Mouse (Mus musculus) gastrocnemius, adult 8-10 months (tissue): ENCODE measurements at regions not wholly inside any gene's neighbourhood (a gene's known extent, or its start where the extent isn't known, plus 50 kb on each side); places are given as distances from the start of the nearest gene placed in this dataset.
A peak's percentile ranks its signal among the peaks of the same experiment; 100 is the strongest.

ENCODE experiments used
- DNase-seq, 2 experiments: peaks; one replicate each; pipeline ENCODE4 v3.0.0; 2022; ENCODE audit warnings: low spot score in 2 of 2

- no peak for DNase-seq
Measured at GRCm38 (mm10) chr8:89655369-89655768, 611.4 kb upstream of the Sall1 start.

- DNase-seq, result no peak
Measured at GRCm38 (mm10) chr8:89649207-89649890, 605.4 kb upstream of the Sall1 start.

GRCm38 (mm10) chr8:89646946-89647345 lies 603.0 kb upstream of the Sall1 start:
- DNase-seq, result no peak

- DNase-seq, result no peak
Measured at GRCm38 (mm10) chr8:89641339-89641738, 597.4 kb upstream of the Sall1 start.

GRCm38 (mm10) chr8:89634864-89635263 lies 590.9 kb upstream of the Sall1 start:
- no peak for DNase-seq

GRCm38 (mm10) chr8:89632304-89632703 lies 588.3 kb upstream of the Sall1 start:
- DNase-seq, result no peak

- no peak for DNase-seq
Measured at GRCm38 (mm10) chr8:89630540-89630939, 586.6 kb upstream of the Sall1 start.

GRCm38 (mm10) chr8:89618089-89618488 lies 574.1 kb upstream of the Sall1 start:
- DNase-seq, result no peak

- no peak for DNase-seq
Measured at GRCm38 (mm10) chr8:89615863-89616558, 572.0 kb upstream of the Sall1 start.

GRCm38 (mm10) chr8:89609074-89609473 lies 565.1 kb upstream of the Sall1 start:
- no peak for DNase-seq

GRCm38 (mm10) chr8:89605905-89606468 lies 562.0 kb upstream of the Sall1 start:
- no peak for DNase-seq

- no peak for DNase-seq
Measured at GRCm38 (mm10) chr8:89604461-89604860, 560.5 kb upstream of the Sall1 start.

- no peak for DNase-seq
Measured at GRCm38 (mm10) chr8:89596380-89596779, 552.4 kb upstream of the Sall1 start.

- DNase-seq, result no peak
Measured at GRCm38 (mm10) chr8:89583091-89583490, 539.1 kb upstream of the Sall1 start.

- DNase-seq, result no peak
Measured at GRCm38 (mm10) chr8:89582566-89582965, 538.6 kb upstream of the Sall1 start.

- peak in 1 of 2 experiments; percentile 18 for DNase-seq
Measured at GRCm38 (mm10) chr8:89571816-89572215, 527.9 kb upstream of the Sall1 start.

- no peak for DNase-seq
Measured at GRCm38 (mm10) chr8:89570639-89571325, 526.8 kb upstream of the Sall1 start.

GRCm38 (mm10) chr8:89569406-89569805 lies 525.4 kb upstream of the Sall1 start:
- no peak for DNase-seq

- no peak for DNase-seq
Measured at GRCm38 (mm10) chr8:89568641-89569040, 524.7 kb upstream of the Sall1 start.

- DNase-seq, result no peak
Measured at GRCm38 (mm10) chr8:89566986-89567385, 523.0 kb upstream of the Sall1 start.

GRCm38 (mm10) chr8:89566461-89566860 lies 522.5 kb upstream of the Sall1 start:
- no peak for DNase-seq

GRCm38 (mm10) chr8:89565147-89565826 lies 521.3 kb upstream of the Sall1 start:
- no peak for DNase-seq
